Mouse (Mus musculus) urinary bladder, postnatal 0 days (tissue): ENCODE data around the gene 4930480E11Rik. TPM values are rescaled to one million over a fixed set of nuclear protein-coding genes. Genes with fewer than 3 reads are reported as not detected.

Source experiments
- polyA plus RNA-seq: library from polyadenylated mRNA; unstranded; fragments of >200 nt; fragmentation: Nextera tagmentation; extraction: Ambion mirVana; gene quantifications from 2 replicates; pipeline ENCODE4 v1.2.1, GENCODE M21; 2015

4930480E11Rik gene
- not detected in 2 replicates for polyA plus RNA-seq

DNA sequence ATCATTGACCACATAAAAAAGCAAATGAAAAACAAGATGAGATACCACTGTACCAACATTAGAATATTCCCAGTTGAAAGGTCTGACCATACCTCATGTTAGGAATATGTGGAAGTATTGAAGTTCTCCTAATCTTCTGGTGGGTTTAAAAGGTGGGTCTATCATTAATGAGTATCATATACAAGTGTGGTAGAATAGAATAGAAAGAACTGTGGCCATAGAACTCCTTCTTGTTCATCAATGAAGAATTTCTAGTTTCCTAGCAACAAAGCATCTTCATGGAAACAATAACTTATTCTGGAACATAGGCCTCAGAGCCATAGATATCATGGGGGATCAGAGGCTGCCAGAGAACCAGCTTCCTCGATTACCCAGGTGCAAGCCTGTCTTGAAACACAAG, at the start of gene 4930480E11Rik:
Gene 4930480E11Rik, plus strand, starts transcription at position 301 of the 400 bp plus-strand sequence.

Other genes with a start within 250 kb of the 4930480E11Rik start
- not detected in 2 replicates for gene Gm5938, start 244.2 kb upstream of the 4930480E11Rik start, polyA plus RNA-seq
- not detected in 2 replicates for gene Obp1b, start 182.9 kb upstream of the 4930480E11Rik start, polyA plus RNA-seq
- not detected in 2 replicates for gene Gm14743, start 123.7 kb upstream of the 4930480E11Rik start, polyA plus RNA-seq
- 2.8 and 3.6 TPM in 2 replicates for gene Prrg1, start 214.3 kb downstream of the 4930480E11Rik start, polyA plus RNA-seq